In genomic region chr8:117366475-117366874, GRCm38 (mm10) we compare ENCODE assay signal across 9 mouse cellular contexts.
DNase-seq lines count a peak whose midpoint lies in the region; ATAC-seq and TF ChIP-seq lines count a peak whose summit lies in the region.
"Had no signal": no experiment of that assay in that cellular context is flagged by ENCODE, and none has a peak within 500 bp of the region (broad histone marks: within the 10 kb centered on the region; RNA-seq: fewer than 3 reads in every experiment).

No protein-coding gene starts in this region.

- TF ChIP-seq EP300 in heart, adult 2 months (IDR thresholded peaks at IDR 0.05; ENCODE audit: insufficient read depth, low read depth, low read length) = no peak

- 54% methylated on average over 7 of the region's 7 CpGs for WGBS in heart, adult 2 months
- WGBS in heart, embryonic 11.5 days (ENCODE audit: insufficient replicate concordance) = 60% methylated on average over 7 of the region's 7 CpGs
- 68% methylated on average over 7 of the region's 7 CpGs for WGBS in liver, embryonic 12.5 days (ENCODE audit: insufficient replicate concordance)
- WGBS in bone marrow, adult 2 months = 57% methylated on average over 7 of the region's 7 CpGs

- intact Hi-C loops in heart, adult 2 months (cut with DNase I) = loop anchor here (10.0 kb wide), 1 partner anchor 112 kb away; the partner anchor contains the start of gene Cmip

- H3K27me3 ChIP-seq in heart, adult 2 months (ENCODE audit: control insufficient read depth, insufficient read depth, low read length) = no peaks in the 10 kb centered on the region
- no peaks in the 10 kb centered on the region for H3K27me3 ChIP-seq in heart, embryonic 11.5 days (ENCODE audit: control insufficient read depth, insufficient read depth, low read length)
- no peaks in the 10 kb centered on the region for H3K27me3 ChIP-seq in liver, embryonic 12.5 days (replicated peaks)

- no peak overlapping the region for H3K4me3 ChIP-seq in heart, adult 2 months
- H3K4me3 ChIP-seq in heart, embryonic 11.5 days (ENCODE audit: low read depth, low read length) = no peak overlapping the region
- H3K4me3 ChIP-seq in liver, embryonic 12.5 days = no peak overlapping the region
- no peak overlapping the region for H3K4me3 ChIP-seq in bone marrow, adult 2 months (replicated peaks; ENCODE audit: control insufficient read depth, low read depth, low read length)

- ATAC-seq in heart, embryonic 11.5 days (replicated peaks; ENCODE audit: insufficient number of reproducible peaks, low FRiP score, low TSS enrichment) = no peak
- ATAC-seq in liver, embryonic 12.5 days = no peak

- no peaks in the 10 kb centered on the region for H3K9me3 ChIP-seq in heart, embryonic 11.5 days (replicated peaks; ENCODE audit: control insufficient read depth, low read length)
- no peaks in the 10 kb centered on the region for H3K9me3 ChIP-seq in liver, embryonic 12.5 days (replicated peaks)

- no peaks in the 10 kb centered on the region for H3K36me3 ChIP-seq in heart, adult 2 months (ENCODE audit: control insufficient read depth, insufficient read depth, low read length)
- no peaks in the 10 kb centered on the region for H3K36me3 ChIP-seq in heart, embryonic 11.5 days (ENCODE audit: control insufficient read depth, insufficient read depth, low read length)
- no peaks in the 10 kb centered on the region for H3K36me3 ChIP-seq in liver, embryonic 12.5 days

- H3K79me2 ChIP-seq in heart, adult 2 months (replicated peaks; ENCODE audit: control insufficient read depth, insufficient read depth, low read length) = no peaks in the 10 kb centered on the region

- no peak overlapping the region for H3K27ac ChIP-seq in heart, adult 2 months
- H3K27ac ChIP-seq in heart, embryonic 11.5 days (ENCODE audit: low read depth, low read length) = no peak overlapping the region
- H3K27ac ChIP-seq in liver, embryonic 12.5 days = no peak overlapping the region
- no peak overlapping the region for H3K27ac ChIP-seq in bone marrow, adult 2 months (ENCODE audit: control insufficient read depth, insufficient read depth, low read depth, low read length, poor library complexity)

- H3K4me2 ChIP-seq in heart, embryonic 11.5 days = no peak overlapping the region
- H3K4me2 ChIP-seq in liver, embryonic 12.5 days = no peak overlapping the region

- no peak overlapping the region for H3K9ac ChIP-seq in heart, adult 2 months (ENCODE audit: low read depth, low read length)
- no peak overlapping the region for H3K9ac ChIP-seq in heart, embryonic 11.5 days (ENCODE audit: low read depth, low read length)
- no peak overlapping the region for H3K9ac ChIP-seq in liver, embryonic 12.5 days

- peak; percentile 61 for TF ChIP-seq CTCF in heart, adult 2 months (IDR thresholded peaks at IDR 0.05)
- peak; percentile 51 for TF ChIP-seq CTCF in bone marrow, adult 2 months (IDR thresholded peaks at IDR 0.05; ENCODE audit: control insufficient read depth, insufficient read depth, low read length)

- no peak for DNase-seq in heart, adult 2 months
- DNase-seq in liver = peak; percentile 28
- peak; percentile 51 for DNase-seq in lung, postnatal 14 days
- no peak for DNase-seq in urinary bladder, adult 18-20 months (ENCODE audit: low spot score in 2 of 2)
- no peak for DNase-seq in urinary bladder, adult 2 months (ENCODE audit: low spot score)
- DNase-seq: cerebellum, adult 11-12 months had no signal

- H3K4me1 ChIP-seq in heart, adult 2 months (ENCODE audit: control insufficient read depth, insufficient read depth, low read length) = peaks cover 50% of the 10 kb centered on the region
- peaks cover 40% of the 10 kb centered on the region for H3K4me1 ChIP-seq in heart, embryonic 11.5 days (ENCODE audit: control insufficient read depth, insufficient read depth, low read length)
- peaks cover 84% of the 10 kb centered on the region for H3K4me1 ChIP-seq in liver, embryonic 12.5 days
- peaks cover 21% of the 10 kb centered on the region for H3K4me1 ChIP-seq in bone marrow, adult 2 months (ENCODE audit: control insufficient read depth, insufficient read depth, low read length)

- TF ChIP-seq POLR2A in heart, adult 2 months (IDR thresholded peaks at IDR 0.05; ENCODE audit: insufficient read depth, low read depth, low read length) = no peak
- no peak for TF ChIP-seq POLR2A in bone marrow, adult 2 months (IDR thresholded peaks at IDR 0.05; ENCODE audit: borderline replicate concordance, control insufficient read depth, low read depth, low read length)

Comparison
In these comparisons a context has a peak if more than half of its experiments do, and no peak if none do; other contexts are left out.
1. DNase-seq: peak in liver (single experiment) and lung, postnatal 14 days (single experiment); none in heart, adult 2 months (0 of 2), urinary bladder, adult 18-20 months (0 of 2) and urinary bladder, adult 2 months (single experiment).